Mouse (Mus musculus) mature B cell (primary cell): Measurements from ENCODE around the gene Abcc2.

Experiments
- in situ Hi-C: fragments of 300-500 bp; cut with MboI; formaldehyde crosslinking; loops from 2 replicates; pipeline ENCODE4 v1.14.3; 2019

Abcc2 gene

GRCm38 (mm10) chr19:43777308-43777707 lies 4.7 kb upstream of the Abcc2 start:
- in situ Hi-C loops = no loop called here

- in situ Hi-C loops = no loop called here
Measured at GRCm38 (mm10) chr19:43780391-43780790, 1.6 kb upstream of the Abcc2 start.

- in situ Hi-C loops = no loop called here
Measured at GRCm38 (mm10) chr19:43784761-43785160, 2.8 kb downstream of the Abcc2 start.

GRCm38 (mm10) chr19:43786249-43787026 lies 4.4 kb downstream of the Abcc2 start:
- in situ Hi-C loops = no loop called here

GRCm38 (mm10) chr19:43789817-43790216 lies 7.8 kb downstream of the Abcc2 start:
- in situ Hi-C loops = no loop called here

GRCm38 (mm10) chr19:43792537-43792936 lies 10.5 kb downstream of the Abcc2 start:
- in situ Hi-C loops = no loop called here

- in situ Hi-C loops = no loop called here
Measured at GRCm38 (mm10) chr19:43793951-43794350, 12.0 kb downstream of the Abcc2 start.

- in situ Hi-C loops = no loop called here
Measured at GRCm38 (mm10) chr19:43795511-43795910, 13.5 kb downstream of the Abcc2 start.

GRCm38 (mm10) chr19:43797216-43797615 lies 15.2 kb downstream of the Abcc2 start:
- in situ Hi-C loops = no loop called here

- in situ Hi-C loops = no loop called here
Measured at GRCm38 (mm10) chr19:43801427-43802051, 19.5 kb downstream of the Abcc2 start.

- in situ Hi-C loops = no loop called here
Measured at GRCm38 (mm10) chr19:43803866-43804265, 21.9 kb downstream of the Abcc2 start.

- in situ Hi-C loops = no loop called here
Measured at GRCm38 (mm10) chr19:43809331-43809730, 27.3 kb downstream of the Abcc2 start.

- in situ Hi-C loops = no loop called here
Measured at GRCm38 (mm10) chr19:43811419-43811818, 29.4 kb downstream of the Abcc2 start.

- in situ Hi-C loops = no loop called here
Measured at GRCm38 (mm10) chr19:43813315-43813714, 31.3 kb downstream of the Abcc2 start.

GRCm38 (mm10) chr19:43815661-43816414 lies 33.8 kb downstream of the Abcc2 start:
- in situ Hi-C loops = no loop called here

GRCm38 (mm10) chr19:43826855-43827254 lies 44.9 kb downstream of the Abcc2 start:
- in situ Hi-C loops = no loop called here

GRCm38 (mm10) chr19:43832425-43833069 lies 50.6 kb downstream of the Abcc2 start:
- in situ Hi-C loops = loop anchor here (5.0 kb wide), 1 partner anchor 125 kb away; no protein-coding TSS in a partner anchor

- in situ Hi-C loops = no loop called here
Measured at GRCm38 (mm10) chr19:43843184-43843583, 61.2 kb downstream of the Abcc2 start.

- in situ Hi-C loops = no loop called here
Measured at GRCm38 (mm10) chr19:43845331-43845908, 63.4 kb downstream of the Abcc2 start.

- in situ Hi-C loops = no loop called here
Measured at GRCm38 (mm10) chr19:43847056-43847455, 65.1 kb downstream of the Abcc2 start.

GRCm38 (mm10) chr19:43847966-43848365 lies 66.0 kb downstream of the Abcc2 start:
- in situ Hi-C loops = no loop called here

- in situ Hi-C loops = no loop called here
Measured at GRCm38 (mm10) chr19:43850026-43850425, 68.0 kb downstream of the Abcc2 start.
